ENCODE assay signal across 29 mouse cellular contexts in the genomic region with DNA sequence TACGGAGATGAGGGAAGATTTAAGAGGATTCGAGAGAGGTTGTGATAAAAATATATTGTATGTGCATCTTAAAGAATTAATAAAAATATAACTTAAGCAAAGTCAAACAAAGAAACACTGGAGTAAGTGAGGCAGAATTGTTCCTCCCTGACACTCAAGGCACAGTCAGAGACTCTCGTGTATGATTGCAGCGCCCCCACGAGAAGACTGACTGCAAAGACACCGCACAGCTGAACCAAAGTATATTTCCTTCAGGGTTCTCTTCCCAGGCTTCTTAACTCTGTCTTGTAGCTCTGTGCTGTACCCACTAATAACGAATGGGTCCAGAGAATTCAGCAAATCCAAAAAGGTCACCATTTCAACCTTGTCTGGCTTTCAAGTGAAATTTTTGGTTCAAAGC.
DNase-seq lines count a peak whose midpoint lies in the region; ATAC-seq and TF ChIP-seq lines count a peak whose summit lies in the region.
"Had no signal": no experiment of that assay in that cellular context is flagged by ENCODE, and none has a peak within 500 bp of the region (broad histone marks: within the 10 kb centered on the region; RNA-seq: fewer than 3 reads in every experiment).

No protein-coding gene starts in this region.

- TF ChIP-seq POLR2A in CH12.LX (IDR thresholded peaks at IDR 0.05; ENCODE audit: low read depth, low read length) = no peak

- peak in 1 of 2 experiments; percentile 2; a peak in 1 of 4 replicates for TF ChIP-seq CTCF in CH12.LX (conservative IDR thresholded peaks at IDR 0.05 in 1 of 2, IDR thresholded peaks at IDR 0.05 in 1 of 2; ENCODE audit: low read depth in 2 of 2, low read length in 2 of 2)
- TF ChIP-seq CTCF in E14TG2a.4 (conservative IDR thresholded peaks at IDR 0.05; ENCODE audit: low read length) = 0 out of 2 replicates have a peak, but pooled peaks have one; percentile 10
- peak; percentile 34 for TF ChIP-seq CTCF in Patski (IDR thresholded peaks at IDR 0.05)

- peak; percentile 2 for TF ChIP-seq RAD21 in CH12.LX (IDR thresholded peaks at IDR 0.05; ENCODE audit: low read depth, low read length)

- H3K9me3 ChIP-seq in CH12.LX (replicated peaks; ENCODE audit: low read length) (no peaks in the 10 kb centered on the region), E14TG2a.4 (ENCODE audit: low read length) (no peaks in the 10 kb centered on the region)
- H3K9me3 ChIP-seq: embryonic facial prominence, embryonic 10.5 days; embryonic facial prominence, embryonic 13.5 days; forebrain, embryonic 12.5 days; forebrain, embryonic 15.5 days; heart, embryonic 12.5 days; heart, embryonic 15.5 days; hindbrain, embryonic 10.5 days; hindbrain, embryonic 13.5 days; intestine, embryonic 15.5 days had no signal

- no peak for TF ChIP-seq EP300 in CH12.LX (IDR thresholded peaks at IDR 0.05; ENCODE audit: low read length)

- DNase-seq in CH12.LX (ENCODE audit: extremely low read depth) = no peak
- DNase-seq in Patski (ENCODE audit: low read depth, low spot score) = no peak
- no peak for DNase-seq in adrenal gland, adult (ENCODE audit: inconsistent age in 2 of 2, low spot score in 1 of 2)
- DNase-seq in adrenal gland, postnatal 10 days = no peak
- DNase-seq in left cerebral cortex, postnatal 4 days = no peak
- DNase-seq: adrenal gland, postnatal 14 days; cerebellum, adult 11-12 months; cerebellum, adult 8-10 months; cerebellum, postnatal 10 days; cerebellum, postnatal 36 days; embryo, embryonic 11 days; gastrocnemius, postnatal 25 days; heart, adult 18-20 months; heart, postnatal 10 days; heart, postnatal 36 days had no signal

- ATAC-seq in Patski = no peak
- ATAC-seq: activated CD4-positive, CD25-positive, alpha-beta regulatory T cell, adult 4 months; CD4-positive, CD25-positive, alpha-beta regulatory T cell, adult 4 months; forebrain, embryonic 15.5 days; hindbrain, embryonic 16.5 days; intestine, embryonic 15.5 days had no signal

- no peak overlapping the region for H3K4me2 ChIP-seq in CH12.LX (ENCODE audit: insufficient read depth, low read depth, poor library complexity, severe bottlenecking)
- H3K4me2 ChIP-seq: embryonic facial prominence, embryonic 13.5 days; forebrain, embryonic 12.5 days; forebrain, embryonic 15.5 days; heart, embryonic 12.5 days; heart, embryonic 15.5 days; hindbrain, embryonic 13.5 days; intestine, embryonic 15.5 days had no signal

- POLR2A ChIA-PET in Patski (lab: Charles Lee) = no interaction called here

- H3K9ac ChIP-seq in CH12.LX (ENCODE audit: insufficient read depth, low read depth) = no peak overlapping the region
- H3K9ac ChIP-seq: embryonic facial prominence, embryonic 13.5 days; forebrain, embryonic 12.5 days; forebrain, embryonic 15.5 days; heart, embryonic 12.5 days; heart, embryonic 15.5 days; hindbrain, embryonic 13.5 days; intestine, embryonic 15.5 days had no signal

- dilution Hi-C loops in CH12.LX (cut with MboI; ENCODE audit: extremely low pct_ligation_motif_present, extremely low pct_unique_long_range_greater_than_20kb, low sequenced_read_pairs) = no loop called here

- H3K36me3 ChIP-seq in CH12.LX (replicated peaks in 1 of 2; ENCODE audit: control insufficient read depth in 1 of 2, insufficient read depth in 1 of 2, low read length in 1 of 2) (no peaks in the 10 kb centered on the region), E14TG2a.4 (ENCODE audit: insufficient read depth, low read length) (no peaks in the 10 kb centered on the region)
- H3K36me3 ChIP-seq: embryonic facial prominence, embryonic 10.5 days; embryonic facial prominence, embryonic 13.5 days; forebrain, embryonic 12.5 days; forebrain, embryonic 15.5 days; heart, embryonic 12.5 days; heart, embryonic 15.5 days; hindbrain, embryonic 10.5 days; hindbrain, embryonic 13.5 days; intestine, embryonic 15.5 days had no signal

- H3K4me1 ChIP-seq in CH12.LX (ENCODE audit: control insufficient read depth in 1 of 2, insufficient read depth in 2 of 2) = peaks cover 0 to 6% of the 10 kb centered on the region in 2 experiments; a peak in 2 of 4 replicates
- H3K4me1 ChIP-seq in E14TG2a.4 (replicated peaks; ENCODE audit: low read depth, low read length) = peaks cover 28% of the 10 kb centered on the region
- H3K4me1 ChIP-seq: embryonic facial prominence, embryonic 13.5 days; intestine, embryonic 15.5 days had no signal

- no peak overlapping the region for H3K27ac ChIP-seq in CH12.LX (ENCODE audit: insufficient read depth, low read depth)
- H3K27ac ChIP-seq: embryonic facial prominence, embryonic 10.5 days; embryonic facial prominence, embryonic 13.5 days; forebrain, embryonic 12.5 days; forebrain, embryonic 15.5 days; heart, embryonic 15.5 days; hindbrain, embryonic 10.5 days; hindbrain, embryonic 13.5 days; intestine, embryonic 15.5 days had no signal

- intact Hi-C loops in left cerebral cortex, postnatal 4 days (cut with DNase I) = no loop called here

- CTCF ChIA-PET in Patski (lab: Charles Lee) = no interaction called here

- H3K79me2 ChIP-seq in CH12.LX (replicated peaks; ENCODE audit: control insufficient read depth, extremely low read depth, insufficient read depth, poor library complexity, severe bottlenecking) = no peaks in the 10 kb centered on the region

- no peak overlapping the region for H3K4me3 ChIP-seq in CH12.LX (replicated peaks in 1 of 3; ENCODE audit: low read depth in 2 of 3, low read length in 2 of 3, poor library complexity in 1 of 3)
- H3K4me3 ChIP-seq in E14TG2a.4 (replicated peaks; ENCODE audit: low read length) = no peak overlapping the region
- H3K4me3 ChIP-seq: embryonic facial prominence, embryonic 10.5 days; embryonic facial prominence, embryonic 13.5 days; erythroblast, embryonic 14.5 days; forebrain, embryonic 12.5 days; forebrain, embryonic 15.5 days; heart, embryonic 12.5 days; heart, embryonic 15.5 days; hindbrain, embryonic 10.5 days; hindbrain, embryonic 13.5 days; intestine, embryonic 15.5 days had no signal

- H3K27me3 ChIP-seq in CH12.LX (replicated peaks) (no peaks in the 10 kb centered on the region), E14TG2a.4 (ENCODE audit: insufficient read depth, low read length) (no peaks in the 10 kb centered on the region), Patski (no peaks in the 10 kb centered on the region)
- H3K27me3 ChIP-seq: embryonic facial prominence, embryonic 13.5 days; forebrain, embryonic 12.5 days; forebrain, embryonic 15.5 days; heart, embryonic 12.5 days; heart, embryonic 15.5 days; hindbrain, embryonic 13.5 days; intestine, embryonic 15.5 days had no signal

- in situ Hi-C loops in CH12.LX (cut with MboI; ENCODE audit: low pct_ligation_motif_present, low pct_unique_long_range_greater_than_20kb, low sequenced_read_pairs) = no loop called here
- in situ Hi-C loops in Patski (cut with MboI; ENCODE audit: low pct_unique_long_range_greater_than_20kb) = no loop called here

TF ChIP-seq in CH12.LX, 34 proteins besides CTCF, POLR2A, EP300 and RAD21:
- TF ChIP-seq TBP (conservative IDR thresholded peaks at IDR 0.05; ENCODE audit: low read depth, low read length) (no peak), MXI1 (IDR thresholded peaks at IDR 0.05; ENCODE audit: low read depth, low read length) (no peak), NELFE (IDR thresholded peaks at IDR 0.05; ENCODE audit: low read depth, low read length) (no peak)
